Mouse (Mus musculus) embryonic facial prominence, embryonic 15.5 days (tissue): ENCODE results near the gene Tbc1d4. TPM values are rescaled to one million over a fixed set of nuclear protein-coding genes. Genes with fewer than 3 reads are reported as not detected.

ENCODE experiments used
- ATAC-seq: fragments of 200-750 bp; cut with Nextera tagmentation; 2 replicates; pipeline ENCODE4 v1.8.0; 2017; ENCODE audit warnings: low read depth, moderate TSS enrichment; ENCODE audit not compliant: insufficient number of reproducible peaks, low FRiP score, low TSS enrichment
- H3K27ac ChIP-seq: fragments of 300-500 bp; sonication (generic); replicated peaks from 2 replicates; pipeline ENCODE4 v1.5.1; 2015; ENCODE audit warnings: mild to moderate bottlenecking, inconsistent platforms
- H3K27me3 ChIP-seq: fragments of 300-500 bp; sonication (generic); 2 replicates; pipeline ENCODE4 v1.6.1; 2015; ENCODE audit warnings: inconsistent platforms
- H3K36me3 ChIP-seq: fragments of 300-500 bp; sonication (generic); 2 replicates; pipeline ENCODE4 v1.6.1; 2015; ENCODE audit warnings: mild to moderate bottlenecking, inconsistent platforms
- H3K4me1 ChIP-seq: fragments of 300-500 bp; sonication (generic); 2 replicates; pipeline ENCODE4 v1.6.1; 2015; ENCODE audit warnings: inconsistent platforms
- H3K4me2 ChIP-seq: fragments of 300-500 bp; sonication (generic); replicated peaks from 2 replicates; pipeline ENCODE4 v1.6.1; 2015; ENCODE audit warnings: mild to moderate bottlenecking, inconsistent platforms
- H3K4me3 ChIP-seq: fragments of 300-500 bp; sonication (generic); replicated peaks from 2 replicates; pipeline ENCODE4 v1.5.1; 2015; ENCODE audit warnings: mild to moderate bottlenecking, inconsistent platforms
- H3K9ac ChIP-seq: fragments of 300-500 bp; sonication (generic); 2 replicates; pipeline ENCODE4 v1.6.1; 2015; ENCODE audit warnings: inconsistent platforms
- H3K9me3 ChIP-seq: fragments of 300-500 bp; sonication (generic); replicated peaks from 2 replicates; pipeline ENCODE4 v1.6.1; 2016; ENCODE audit warnings: inconsistent platforms
- WGBS: fragments of 180-500 bp; shearing (Covaris S2); methylation state at CpG from one replicate; pipeline ENCODE4 v1.1.7; 2015; 5-methylcytosine and 5-hydroxymethylcytosine counted together
- polyA plus RNA-seq: library from polyadenylated mRNA; unstranded; fragments of >200 nt; fragmentation: Nextera tagmentation; extraction: Ambion mirVana; gene quantifications from 2 replicates; pipeline ENCODE4 v1.2.1, GENCODE M21; 2015

Gene Tbc1d4
- polyA plus RNA-seq, 1 experiment from 2014 or later, result 15.1 TPM

- Histone ChIP-seq H3K27me3 (no peaks in the 10 kb centered on the region), H3K4me2 (no peak overlapping the region), H3K4me3 (no peak overlapping the region), H3K27ac (no peak overlapping the region), H3K9me3 (no peaks in the 10 kb centered on the region), H3K9ac (no peak overlapping the region), H3K4me1 (no peaks in the 10 kb centered on the region), H3K36me3 (no peaks in the 10 kb centered on the region)
- 65% methylated on average over 15 of the region's 15 CpGs for WGBS
- ATAC-seq, result no peak
Observed at GRCm38 (mm10) chr14:101488264-101488810, 120.7 kb downstream of the Tbc1d4 start.

- no peak for ATAC-seq
- H3K4me3 ChIP-seq, result no peak overlapping the region
- 61% methylated on average over 3 of the region's 3 CpGs for WGBS
- H3K27me3 ChIP-seq, result no peaks in the 10 kb centered on the region
- no peak overlapping the region for H3K4me2 ChIP-seq
- no peak overlapping the region for H3K9ac ChIP-seq
- H3K27ac ChIP-seq, result no peak overlapping the region
- no peaks in the 10 kb centered on the region for H3K4me1 ChIP-seq
- H3K36me3 ChIP-seq, result no peaks in the 10 kb centered on the region
- H3K9me3 ChIP-seq, result no peaks in the 10 kb centered on the region
Observed at GRCm38 (mm10) chr14:101486550-101486949, 122.4 kb downstream of the Tbc1d4 start.

GRCm38 (mm10) chr14:101483230-101483629, 125.8 kb downstream of the Tbc1d4 start:
- Histone ChIP-seq H3K4me3 (no peak overlapping the region), H3K9ac (no peak overlapping the region), H3K4me1 (no peaks in the 10 kb centered on the region), H3K4me2 (no peak overlapping the region), H3K27me3 (no peaks in the 10 kb centered on the region), H3K27ac (no peak overlapping the region), H3K36me3 (no peaks in the 10 kb centered on the region; the same call in 1 of the 2 replicates), H3K9me3 (no peaks in the 10 kb centered on the region)
- no peak for ATAC-seq
- 73% methylated on average over 4 of the region's 4 CpGs for WGBS

GRCm38 (mm10) chr14:101482270-101482669, 126.7 kb downstream of the Tbc1d4 start:
- ATAC-seq, result no peak
- no peak overlapping the region for H3K4me3 ChIP-seq
- H3K27ac ChIP-seq, result no peak overlapping the region
- no peaks in the 10 kb centered on the region for H3K27me3 ChIP-seq
- H3K4me1 ChIP-seq, result no peaks in the 10 kb centered on the region
- WGBS, result 42% methylated on average over 4 of the region's 4 CpGs
- no peak overlapping the region for H3K9ac ChIP-seq
- H3K36me3 ChIP-seq, result no peaks in the 10 kb centered on the region; the same call in 1 of the 2 replicates
- H3K9me3 ChIP-seq, result no peaks in the 10 kb centered on the region
- no peak overlapping the region for H3K4me2 ChIP-seq

GRCm38 (mm10) chr14:101481165-101481564, 127.8 kb downstream of the Tbc1d4 start:
- no peaks in the 10 kb centered on the region for H3K4me1 ChIP-seq
- 86% methylated on average over 7 of the region's 7 CpGs for WGBS
- H3K9me3 ChIP-seq, result no peaks in the 10 kb centered on the region
- H3K27me3 ChIP-seq, result no peaks in the 10 kb centered on the region
- H3K36me3 ChIP-seq, result no peaks in the 10 kb centered on the region; the same call in 1 of the 2 replicates
- no peak overlapping the region for H3K4me3 ChIP-seq
- no peak for ATAC-seq
- no peak overlapping the region for H3K4me2 ChIP-seq
- no peak overlapping the region for H3K27ac ChIP-seq
- H3K9ac ChIP-seq, result no peak overlapping the region

GRCm38 (mm10) chr14:101480541-101480940, 128.4 kb downstream of the Tbc1d4 start:
- no peak overlapping the region for H3K4me2 ChIP-seq
- H3K27ac ChIP-seq, result no peak overlapping the region
- no peaks in the 10 kb centered on the region for H3K4me1 ChIP-seq
- H3K9me3 ChIP-seq, result no peaks in the 10 kb centered on the region
- no peak overlapping the region for H3K4me3 ChIP-seq
- H3K36me3 ChIP-seq, result no peaks in the 10 kb centered on the region; the same call in 1 of the 2 replicates
- no peak for ATAC-seq
- no peaks in the 10 kb centered on the region for H3K27me3 ChIP-seq
- H3K9ac ChIP-seq, result no peak overlapping the region
- 83% methylated on average over 7 of the region's 7 CpGs for WGBS

GRCm38 (mm10) chr14:101477827-101478220, 131.2 kb downstream of the Tbc1d4 start:
- Histone ChIP-seq H3K36me3 (no peaks in the 10 kb centered on the region; the same call in 1 of the 2 replicates), H3K27me3 (no peaks in the 10 kb centered on the region), H3K4me1 (no peaks in the 10 kb centered on the region), H3K27ac (no peak overlapping the region), H3K9me3 (no peaks in the 10 kb centered on the region), H3K9ac (no peak overlapping the region), H3K4me2 (no peak overlapping the region), H3K4me3 (no peak overlapping the region)
- WGBS, result 75% methylated on average over 5 of the region's 5 CpGs
- no peak for ATAC-seq

GRCm38 (mm10) chr14:101477081-101477826, 131.7 kb downstream of the Tbc1d4 start:
- Histone ChIP-seq H3K27ac (no peak overlapping the region), H3K4me1 (no peaks in the 10 kb centered on the region), H3K36me3 (no peaks in the 10 kb centered on the region; the same call in 1 of the 2 replicates), H3K4me3 (no peak overlapping the region), H3K9ac (no peak overlapping the region), H3K27me3 (no peaks in the 10 kb centered on the region), H3K9me3 (no peaks in the 10 kb centered on the region), H3K4me2 (no peak overlapping the region)
- WGBS, result 72% methylated on average over 20 of the region's 20 CpGs
- ATAC-seq, result no peak

GRCm38 (mm10) chr14:101469475-101470093, 139.4 kb downstream of the Tbc1d4 start:
- no peak overlapping the region for H3K9ac ChIP-seq
- H3K27ac ChIP-seq, result no peak overlapping the region
- H3K4me3 ChIP-seq, result no peak overlapping the region
- H3K4me1 ChIP-seq, result no peaks in the 10 kb centered on the region
- no peaks in the 10 kb centered on the region for H3K9me3 ChIP-seq
- 82% methylated on average over 5 of the region's 5 CpGs for WGBS
- no peak for ATAC-seq
- no peak overlapping the region for H3K4me2 ChIP-seq
- H3K36me3 ChIP-seq, result no peaks in the 10 kb centered on the region
- H3K27me3 ChIP-seq, result no peaks in the 10 kb centered on the region

GRCm38 (mm10) chr14:101468143-101468542, 140.8 kb downstream of the Tbc1d4 start:
- Histone ChIP-seq H3K36me3 (no peaks in the 10 kb centered on the region), H3K27ac (no peak overlapping the region), H3K4me3 (no peak overlapping the region), H3K9ac (no peak overlapping the region), H3K9me3 (no peaks in the 10 kb centered on the region), H3K27me3 (no peaks in the 10 kb centered on the region), H3K4me1 (no peaks in the 10 kb centered on the region), H3K4me2 (no peak overlapping the region)
- ATAC-seq, result no peak
- 86% methylated on average over 4 of the region's 4 CpGs for WGBS

GRCm38 (mm10) chr14:101467532-101467931, 141.5 kb downstream of the Tbc1d4 start:
- Histone ChIP-seq H3K9ac (no peak overlapping the region), H3K4me1 (no peaks in the 10 kb centered on the region), H3K9me3 (no peaks in the 10 kb centered on the region), H3K36me3 (no peaks in the 10 kb centered on the region), H3K27me3 (no peaks in the 10 kb centered on the region), H3K27ac (no peak overlapping the region), H3K4me2 (no peak overlapping the region), H3K4me3 (no peak overlapping the region)
- 91% methylated on average over 1 of the region's 1 CpGs for WGBS
- ATAC-seq, result no peak
